Mouse (Mus musculus) embryonic fibroblast, embryonic 13.5 days (primary cell): Measurements from ENCODE around the gene Slc16a10.

Source experiments
- CTCF ChIP-seq: IDR thresholded peaks from 2 replicates; pipeline ENCODE4 v1.5.1; 2011; ENCODE audit warnings: mild to moderate bottlenecking, control low read depth, low read length, moderate library complexity, borderline replicate concordance; ENCODE audit not compliant: insufficient read depth
- POLR2A ChIP-seq: IDR thresholded peaks from 2 replicates; pipeline ENCODE4 v1.6.1; 2011; ENCODE audit warnings: low read depth, mild to moderate bottlenecking, control low read depth, low read length, moderate library complexity

DNA sequence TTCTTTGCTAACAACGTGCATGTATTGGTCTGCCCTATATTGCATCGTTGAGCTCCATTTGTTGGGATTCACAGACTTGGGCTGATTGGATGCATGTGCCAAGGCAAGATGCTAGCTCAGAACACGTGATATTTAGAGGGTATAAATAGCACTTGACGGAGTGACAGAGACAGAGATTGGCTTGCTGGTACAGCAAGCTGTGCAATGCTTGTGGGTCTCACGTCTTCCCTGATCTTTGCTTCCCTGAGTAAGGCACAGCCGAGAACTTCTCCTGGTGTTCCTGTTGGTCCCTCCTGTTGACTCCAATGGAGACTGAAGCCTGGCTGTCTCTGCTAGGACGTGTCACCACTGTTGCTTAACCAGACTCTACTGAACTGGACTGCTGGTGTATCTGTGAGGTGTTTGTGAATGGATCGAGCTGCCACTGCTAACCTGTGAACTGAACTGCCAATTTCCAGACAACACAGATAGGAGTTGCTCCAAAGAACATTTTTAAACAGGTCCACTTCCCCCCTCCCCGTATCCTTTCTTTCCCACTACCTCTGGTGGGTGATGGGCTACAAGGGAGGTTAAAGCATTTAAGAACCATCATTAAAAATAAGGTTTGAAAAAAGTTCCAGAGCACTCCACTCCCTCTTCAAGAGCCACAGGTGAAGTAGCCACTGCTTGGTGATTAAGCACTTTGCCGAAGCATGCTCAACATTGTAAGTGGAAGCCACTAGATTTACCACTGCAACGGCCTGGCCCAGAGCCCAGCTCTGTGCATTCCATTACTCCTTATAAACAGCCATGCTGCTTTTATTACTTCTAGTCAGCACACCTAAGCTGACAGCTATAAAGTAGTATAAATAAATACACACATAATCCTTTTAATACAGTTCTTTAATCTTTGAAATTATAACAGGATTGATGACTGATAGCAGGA is 51.3 kb downstream of the Slc16a10 start:
- TF ChIP-seq CTCF (no peak), POLR2A (no peak)
